Mouse (Mus musculus) myocyte (in vitro differentiated cells): ENCODE data around the gene Hist1h2ag. TPM values are rescaled to one million over a fixed set of nuclear protein-coding genes. Genes with fewer than 3 reads are reported as not detected.

Source experiments
- H3K27me3 ChIP-seq: one replicate; pipeline ENCODE4 v1.6.1; 2011; ENCODE audit not compliant: control insufficient read depth, insufficient read depth, insufficient read length
- H3K36me3 ChIP-seq: one replicate; pipeline ENCODE4 v1.6.1; 2011; ENCODE audit not compliant: control insufficient read depth, insufficient read depth
- H3K4me2 ChIP-seq: one replicate; pipeline ENCODE4 v1.6.1; 2011; ENCODE audit warnings: low read depth, control low read depth
- H3K4me3 ChIP-seq: one replicate; pipeline ENCODE4 v1.5.1; 2011; ENCODE audit warnings: mild to moderate bottlenecking, control low read depth, moderate library complexity
- H3K79me2 ChIP-seq: one replicate; pipeline ENCODE4 v1.6.1; 2011; ENCODE audit not compliant: control insufficient read depth, insufficient read depth
- H3ac ChIP-seq: one replicate; pipeline ENCODE4 v1.6.1; 2011; ENCODE audit not compliant: control insufficient read depth, insufficient read length
- CEBPB ChIP-seq: IDR thresholded peaks from 2 replicates; pipeline ENCODE4 v1.6.1; 2011; ENCODE audit warnings: mild to moderate bottlenecking, moderate library complexity; ENCODE audit not compliant: poor library complexity, insufficient read depth, severe bottlenecking
- E2F4 ChIP-seq: IDR thresholded peaks from one replicate; pipeline ENCODE4 v1.6.1; 2011; ENCODE audit warnings: mild to moderate bottlenecking, control low read depth, moderate library complexity; ENCODE audit not compliant: insufficient read depth
- MAX ChIP-seq: IDR thresholded peaks from one replicate; pipeline ENCODE4 v1.6.1; 2011; ENCODE audit warnings: low read depth, mild to moderate bottlenecking, control low read depth
- MYOD1 ChIP-seq, 3 experiments: IDR thresholded peaks; one replicate each; pipeline ENCODE4 v1.6.1; 2011; ENCODE audit warnings: control low read depth in 2 of 3, low read depth in 2 of 3, mild to moderate bottlenecking in 2 of 3, moderate library complexity in 1 of 3; ENCODE audit not compliant: insufficient read length in 2 of 3, control insufficient read depth in 1 of 3
- MYOG ChIP-seq, 3 experiments: IDR thresholded peaks; one replicate each; pipeline ENCODE4 v1.6.1; 2011; ENCODE audit warnings: control low read depth in 2 of 3, low read depth in 2 of 3, mild to moderate bottlenecking in 2 of 3; ENCODE audit not compliant: insufficient read length in 2 of 3, control insufficient read depth in 1 of 3, insufficient read depth in 1 of 3
- POLR2A ChIP-seq: IDR thresholded peaks from one replicate; pipeline ENCODE4 v1.6.1; 2011; ENCODE audit warnings: low read depth, mild to moderate bottlenecking, control low read depth, moderate library complexity; ENCODE audit not compliant: insufficient read length
- POLR2AphosphoS2 ChIP-seq: IDR thresholded peaks from one replicate; pipeline ENCODE4 v1.6.1; 2011; ENCODE audit warnings: low read depth, control low read depth; ENCODE audit not compliant: insufficient read length
- REST ChIP-seq: IDR thresholded peaks from one replicate; pipeline ENCODE4 v1.6.1; 2011; ENCODE audit warnings: mild to moderate bottlenecking, control low read depth, moderate library complexity; ENCODE audit not compliant: insufficient read depth, insufficient read length
- SRF ChIP-seq: IDR thresholded peaks from one replicate; pipeline ENCODE4 v1.6.1; 2011; ENCODE audit warnings: low read depth; ENCODE audit not compliant: control insufficient read depth, insufficient read length
- TCF12 ChIP-seq: IDR thresholded peaks from one replicate; pipeline ENCODE4 v1.6.1; 2011; ENCODE audit warnings: mild to moderate bottlenecking, control low read depth; ENCODE audit not compliant: poor library complexity, insufficient read depth, severe bottlenecking
- TCF3 ChIP-seq: IDR thresholded peaks from one replicate; pipeline ENCODE4 v1.6.1; 2011; ENCODE audit warnings: low read depth, control low read depth; ENCODE audit not compliant: insufficient read length
- USF1 ChIP-seq: IDR thresholded peaks from one replicate; pipeline ENCODE4 v1.6.1; 2011; ENCODE audit warnings: low read depth, mild to moderate bottlenecking, control low read depth, moderate library complexity
- polyA plus RNA-seq: library from polyadenylated mRNA; unstranded; fragments of >200 nt; fragmentation: generic; extraction: Trizol; gene quantifications from one replicate; pipeline ENCODE4 v1.2.1, GENCODE M21; 2012; ENCODE audit warnings: missing spikeins

Gene Hist1h2ag
- polyA plus RNA-seq, 1 experiment: 4.1 TPM

DNA sequence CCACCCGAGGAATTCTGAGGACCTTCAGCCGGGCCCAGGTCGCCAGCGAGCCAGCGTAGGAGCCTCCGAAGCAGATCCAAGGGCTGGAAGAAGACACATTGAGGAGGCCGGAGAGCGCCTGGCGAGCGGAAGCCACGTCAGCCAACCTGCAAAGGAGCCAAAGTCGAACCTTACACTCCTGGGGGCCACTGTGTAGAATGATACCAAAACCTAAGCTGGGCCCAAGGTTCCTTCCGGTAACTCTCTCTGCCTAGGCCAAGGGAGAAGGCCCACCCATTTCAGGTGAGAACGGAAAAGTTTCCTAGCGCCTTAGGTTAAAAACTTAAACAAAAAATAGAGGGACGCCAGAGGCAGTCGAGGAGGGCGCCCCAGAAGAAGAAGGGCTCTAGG, 35.6 kb downstream of the Hist1h2ag start:
- no peak overlapping the region for H3ac ChIP-seq
- H3K36me3 ChIP-seq: no peaks in the 10 kb centered on the region
- H3K4me3 ChIP-seq: peak overlapping the region; percentile 34
- peaks cover 22% of the 10 kb centered on the region for H3K27me3 ChIP-seq
- TF ChIP-seq MAX: no peak
- TF ChIP-seq E2F4: no peak
- no peak for TF ChIP-seq MYOG (IDR thresholded peaks at IDR 0.05; ENCODE audit: control insufficient read depth in 1 of 3, insufficient read depth in 1 of 3, insufficient read length in 2 of 3, low read depth in 2 of 3)
- TF ChIP-seq POLR2A: no peak
- TF ChIP-seq SRF: no peak
- TF ChIP-seq USF1: no peak
- no peaks in the 10 kb centered on the region for H3K79me2 ChIP-seq
- H3K4me2 ChIP-seq: no peak overlapping the region

DNA sequence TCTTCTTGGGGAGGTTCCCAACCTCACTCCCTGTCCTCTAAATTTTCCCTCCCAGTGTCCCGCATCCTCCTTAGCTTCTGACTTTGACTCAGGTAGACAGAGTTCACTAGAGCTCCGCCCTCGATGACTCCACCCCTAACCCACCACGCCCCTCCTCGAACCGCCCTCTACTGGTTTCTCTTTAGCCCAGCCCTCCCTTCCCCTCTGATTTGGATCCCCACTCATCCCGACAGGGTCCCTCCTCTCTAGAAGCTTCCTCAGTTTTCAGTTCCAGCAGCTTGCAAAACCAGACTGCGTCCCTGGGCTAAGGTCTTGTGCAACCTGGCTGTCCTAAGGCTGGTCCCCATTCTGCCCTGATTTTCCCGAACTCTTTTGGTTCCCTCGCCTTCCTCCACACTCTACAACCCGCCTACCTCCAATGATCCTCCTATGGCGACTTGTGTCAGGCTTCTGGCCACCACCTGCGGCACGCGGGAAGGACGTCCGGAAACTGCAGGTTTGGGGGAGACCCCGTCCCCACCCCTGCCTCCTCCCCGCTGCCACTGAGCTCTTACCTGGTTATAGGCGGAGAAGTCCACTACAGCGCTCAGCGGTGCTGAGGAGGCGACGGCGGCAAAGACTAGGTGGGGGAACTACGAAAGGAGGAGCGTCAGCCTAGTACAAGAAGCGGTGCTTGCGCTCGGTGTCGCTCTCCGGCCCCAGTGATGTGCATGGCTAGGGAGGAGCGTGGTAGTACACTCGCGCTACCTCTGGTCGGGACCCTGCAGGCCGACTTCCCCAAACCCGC, 36.2 kb downstream of the Hist1h2ag start:
- Histone ChIP-seq H3K4me3 (peak overlapping the region; percentile 34), H3K27me3 (peaks cover 22% of the 10 kb centered on the region), H3K4me2 (peak overlapping the region; percentile 97), H3K79me2 (no peaks in the 10 kb centered on the region), H3ac (peak overlapping the region; percentile 3), H3K36me3 (no peaks in the 10 kb centered on the region)
- no peak for TF ChIP-seq E2F4
- TF ChIP-seq CEBPB: no peak
- TF ChIP-seq TCF3: no peak
- TF ChIP-seq REST: no peak
- TF ChIP-seq MAX: no peak
- no peak for TF ChIP-seq SRF
- TF ChIP-seq POLR2AphosphoS2: no peak
- no peak for TF ChIP-seq USF1
- no peak for TF ChIP-seq POLR2A
- TF ChIP-seq MYOG (IDR thresholded peaks at IDR 0.05; ENCODE audit: control insufficient read depth in 1 of 3, insufficient read depth in 1 of 3, insufficient read length in 2 of 3, low read depth in 2 of 3): no peak
- TF ChIP-seq MYOD1 (IDR thresholded peaks at IDR 0.05; ENCODE audit: control insufficient read depth in 1 of 3, insufficient read length in 2 of 3, low read depth in 2 of 3): no peak
- no peak for TF ChIP-seq TCF12

- Histone ChIP-seq H3K27me3 (peaks cover 22% of the 10 kb centered on the region), H3K4me2 (peak overlapping the region; percentile 97), H3K79me2 (no peaks in the 10 kb centered on the region), H3ac (peak overlapping the region; percentile 3), H3K36me3 (no peaks in the 10 kb centered on the region), H3K4me3 (peak overlapping the region; percentile 34)
- TF ChIP-seq TCF3 (no peak), USF1 (no peak), E2F4 (no peak), POLR2AphosphoS2 (no peak), CEBPB (no peak), SRF (no peak), MYOD1 (IDR thresholded peaks at IDR 0.05; ENCODE audit: control insufficient read depth in 1 of 3, insufficient read length in 2 of 3, low read depth in 2 of 3) (no peak), POLR2A (no peak), MYOG (IDR thresholded peaks at IDR 0.05; ENCODE audit: control insufficient read depth in 1 of 3, insufficient read depth in 1 of 3, insufficient read length in 2 of 3, low read depth in 2 of 3) (no peak), TCF12 (no peak), MAX (no peak), REST (no peak)
These were observed 37.0 kb downstream of the Hist1h2ag start for GRCm38 (mm10) chr13:22005605-22006333.

DNA sequence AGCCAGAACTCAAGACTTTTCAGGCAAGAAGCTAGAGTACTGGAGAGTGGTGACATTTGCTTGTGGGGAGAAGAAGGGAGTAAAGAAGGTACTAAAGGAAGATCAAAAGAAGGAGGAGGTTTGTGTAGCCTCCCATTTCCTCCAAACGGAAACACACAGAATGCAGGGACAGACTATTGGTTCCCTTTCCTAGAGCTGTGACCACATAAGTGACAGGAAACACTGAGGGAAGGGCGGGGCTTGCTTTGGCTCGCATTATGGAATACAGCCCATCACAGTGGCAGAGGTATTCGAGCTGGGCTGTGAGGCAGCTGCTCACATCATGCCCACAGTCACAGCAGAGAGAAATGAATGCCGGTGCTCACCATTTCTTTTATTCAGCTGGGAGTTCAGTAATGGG, 40.9 kb downstream of the Hist1h2ag start:
- Histone ChIP-seq H3K4me3 (no peak overlapping the region), H3ac (no peak overlapping the region), H3K27me3 (peaks cover 7% of the 10 kb centered on the region), H3K36me3 (no peaks in the 10 kb centered on the region), H3K79me2 (no peaks in the 10 kb centered on the region), H3K4me2 (peak overlapping the region; percentile 3)
- TF ChIP-seq MYOD1 (IDR thresholded peaks at IDR 0.05; ENCODE audit: control insufficient read depth in 1 of 3, insufficient read length in 2 of 3, low read depth in 2 of 3) (no peak), POLR2A (no peak), USF1 (no peak), MYOG (IDR thresholded peaks at IDR 0.05; ENCODE audit: control insufficient read depth in 1 of 3, insufficient read depth in 1 of 3, insufficient read length in 2 of 3, low read depth in 2 of 3) (no peak), CEBPB (no peak), E2F4 (no peak), TCF3 (no peak), TCF12 (no peak), SRF (no peak), MAX (no peak), POLR2AphosphoS2 (no peak), REST (no peak)
